Mouse (Mus musculus): ENCODE results near the gene Cacng4. TPM values are rescaled to one million over a fixed set of nuclear protein-coding genes. Genes with fewer than 3 reads are reported as not detected.

Cacng4 gene
- total RNA-seq, 2 experiments from 2014 or later, result 49.6 to 62.6 TPM

GRCm38 (mm10) chr11:107777487-107777886 is 16.9 kb downstream of the Cacng4 start:
- DNase-seq (ENCODE audit: low spot score in 2 of 2), result peak in 1 of 2 experiments; percentile 52

GRCm38 (mm10) chr11:107773312-107773711 is 21.0 kb downstream of the Cacng4 start:
- no peak for DNase-seq (ENCODE audit: low spot score in 2 of 2)

DNA sequence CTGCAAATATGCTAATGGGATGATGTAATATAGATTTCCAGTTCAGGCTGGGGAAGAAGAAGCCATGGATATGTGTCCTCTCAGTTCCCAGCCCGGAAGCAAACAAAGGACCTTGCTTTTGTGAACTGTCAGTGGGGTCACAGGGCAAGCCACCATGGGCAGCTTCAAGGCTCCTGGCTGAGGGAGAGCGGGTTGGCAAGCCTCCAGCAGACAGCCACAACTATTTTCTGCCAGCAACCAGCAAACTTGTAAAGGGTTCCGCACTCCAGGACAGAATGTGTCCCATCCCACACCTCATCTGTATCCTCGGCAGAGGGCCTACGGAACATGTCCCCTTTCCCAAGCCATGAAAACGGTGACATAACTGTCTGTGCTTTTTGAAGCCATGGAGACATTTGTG is 22.4 kb downstream of the Cacng4 start:
- no peak for DNase-seq (ENCODE audit: low spot score in 2 of 2)

DNA sequence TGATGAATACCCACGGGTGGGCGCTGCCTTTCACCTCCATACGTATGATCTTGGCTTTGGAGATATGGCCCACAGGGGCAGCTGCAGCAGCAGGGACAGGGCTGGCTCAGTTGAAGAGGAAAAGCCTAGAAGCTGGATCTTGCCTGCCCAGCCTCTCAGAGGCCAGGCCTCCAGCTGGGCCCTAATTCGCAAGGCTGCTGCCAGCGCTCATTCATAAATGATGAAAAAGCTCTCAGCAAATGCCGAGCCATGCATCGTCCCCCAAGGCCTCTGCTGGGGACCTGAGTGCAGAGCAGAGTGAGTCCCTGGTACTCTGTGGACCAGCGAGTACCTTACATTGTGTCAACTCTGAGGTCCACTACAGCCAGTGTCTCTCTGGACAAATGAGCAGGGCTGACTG is 26.0 kb downstream of the Cacng4 start:
- no peak for DNase-seq (ENCODE audit: low spot score in 2 of 2)

GRCm38 (mm10) chr11:107766932-107767331 is 27.4 kb downstream of the Cacng4 start:
- no peak for DNase-seq (ENCODE audit: low spot score in 2 of 2)

- no peak for DNase-seq (ENCODE audit: low spot score in 2 of 2)
Observed at GRCm38 (mm10) chr11:107762688-107763460, 31.5 kb downstream of the Cacng4 start.

DNA sequence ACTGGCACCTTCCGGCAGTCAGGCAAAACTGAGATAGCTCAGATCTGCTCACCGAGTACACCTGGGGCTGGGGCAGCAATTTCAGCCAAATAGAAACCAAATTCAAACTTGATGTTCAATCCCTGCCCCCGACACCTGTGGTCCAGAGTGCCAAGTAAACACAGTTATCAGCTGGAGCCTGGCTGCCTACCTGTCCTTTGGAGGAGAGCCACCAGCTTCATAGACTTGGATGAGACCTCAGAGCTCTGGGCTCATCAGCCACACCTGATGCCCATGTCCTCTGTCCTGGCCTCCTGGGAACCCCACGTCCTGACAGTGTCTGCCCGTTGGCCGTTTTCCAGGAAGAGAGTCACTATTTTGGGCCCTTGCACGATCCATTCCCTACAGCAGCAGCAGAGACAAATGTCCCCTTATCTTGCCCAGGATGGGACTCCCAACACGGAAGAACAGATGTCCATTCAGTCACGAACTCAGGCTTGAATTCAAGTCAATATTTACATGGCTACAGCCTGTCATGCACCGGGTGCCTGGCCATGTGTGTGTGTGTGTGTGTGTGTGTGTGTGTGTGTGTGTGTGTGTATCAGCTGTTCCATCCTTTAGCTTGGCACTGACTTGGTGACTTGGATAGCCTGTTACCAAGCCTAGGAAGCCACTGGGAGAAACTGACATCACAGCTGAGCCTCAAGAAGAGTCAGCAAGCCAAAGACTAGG is 32.4 kb downstream of the Cacng4 start:
- DNase-seq (ENCODE audit: low spot score in 2 of 2), result peak in 1 of 2 experiments; percentile 55

- no peak for DNase-seq (ENCODE audit: low spot score in 2 of 2)
Observed at GRCm38 (mm10) chr11:107760001-107760400, 34.4 kb downstream of the Cacng4 start.

DNA sequence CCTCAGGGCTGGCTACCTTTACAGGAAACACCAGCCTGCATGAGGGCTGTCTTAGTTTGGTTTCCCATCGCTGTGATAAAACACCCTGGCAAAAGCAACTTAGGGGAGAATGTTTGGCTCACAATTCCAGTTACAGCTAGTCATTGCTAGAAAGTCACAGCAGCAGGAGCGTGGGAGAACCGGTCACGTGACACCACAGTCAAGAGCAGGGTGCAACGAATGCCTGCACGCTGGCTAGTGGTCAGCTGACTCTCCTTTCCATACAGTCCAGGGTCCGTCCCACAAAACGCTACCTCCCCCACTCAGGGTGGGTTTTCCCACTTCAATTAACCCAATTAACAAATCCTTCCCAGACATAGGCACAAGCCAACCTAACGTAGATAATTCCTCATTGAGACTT is 34.8 kb downstream of the Cacng4 start:
- DNase-seq (ENCODE audit: low spot score in 2 of 2), result no peak

DNA sequence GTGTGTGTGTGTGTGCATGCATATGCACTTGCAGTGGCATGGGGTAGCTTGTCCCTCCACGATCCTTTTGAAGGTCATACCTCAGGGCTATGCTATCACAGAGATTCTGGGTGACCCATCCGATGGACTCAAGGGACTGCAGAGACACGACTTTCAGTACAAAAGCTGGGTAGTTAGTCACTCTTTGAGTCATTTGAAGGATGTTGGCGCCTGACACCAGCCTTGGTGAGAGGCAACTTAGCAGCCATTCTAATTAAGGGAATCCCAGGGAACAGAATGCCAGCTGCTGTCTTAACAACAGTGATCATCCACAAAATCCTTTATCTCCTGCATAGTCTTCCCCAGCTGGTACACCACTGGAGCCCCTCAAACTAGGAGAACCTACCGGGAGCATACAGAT is 45.2 kb downstream of the Cacng4 start:
- no peak for DNase-seq (ENCODE audit: low spot score in 2 of 2)

GRCm38 (mm10) chr11:107748243-107749035 is 45.9 kb downstream of the Cacng4 start:
- DNase-seq (ENCODE audit: low spot score in 2 of 2), result no peak

DNA sequence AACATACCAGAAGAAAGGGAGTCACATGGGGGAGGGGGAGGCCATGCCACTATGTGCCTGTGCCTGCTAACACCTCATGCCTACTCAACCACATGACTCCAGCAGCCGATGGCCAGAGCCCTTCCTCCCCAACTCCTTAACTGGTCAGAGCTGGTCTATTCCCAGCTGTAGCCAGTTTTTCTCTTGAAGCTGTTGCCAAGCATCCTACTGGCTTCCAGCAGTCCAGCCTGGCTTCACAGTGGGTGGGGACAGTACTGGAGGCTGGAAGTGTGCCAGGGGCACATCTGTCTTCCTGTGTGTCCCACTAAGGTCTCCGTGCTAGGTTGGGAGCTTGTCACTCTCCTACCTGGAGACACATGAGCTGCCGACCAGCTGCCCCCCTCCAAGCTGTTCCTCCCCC is 51.3 kb downstream of the Cacng4 start:
- DNase-seq (ENCODE audit: low spot score in 2 of 2), result no peak

DNA sequence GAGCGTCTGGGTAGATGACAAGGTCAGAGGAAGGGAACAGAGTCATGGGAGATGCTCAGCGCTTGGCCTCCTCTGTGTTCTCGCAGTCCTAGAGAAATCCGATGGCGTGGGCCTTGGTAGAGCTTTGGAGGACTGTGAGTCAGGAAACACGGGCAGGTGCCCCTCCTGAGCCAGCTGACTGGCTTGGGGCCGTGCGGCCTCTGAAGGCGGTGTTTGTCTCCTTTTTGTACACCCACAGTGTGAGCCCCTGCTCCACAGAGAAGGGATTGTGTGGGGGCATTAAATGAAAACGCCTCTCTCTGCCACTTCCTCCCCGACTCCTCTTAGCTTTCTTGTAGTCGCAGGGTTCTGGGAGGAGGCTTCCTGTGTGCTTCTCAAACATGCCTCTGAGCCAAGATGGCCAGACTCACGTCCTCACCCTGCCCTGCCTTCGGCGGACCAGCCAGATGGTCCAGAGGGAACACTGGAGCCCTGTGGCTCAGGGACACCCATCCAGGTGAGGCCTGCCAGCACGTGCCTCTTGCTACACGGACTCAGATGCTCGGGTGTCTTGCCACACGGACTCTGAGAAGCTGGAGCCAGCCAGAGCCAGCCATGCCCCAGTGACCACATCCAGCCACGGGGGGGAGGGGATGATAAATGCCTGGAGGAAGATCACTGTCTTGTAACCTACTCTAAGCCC is 55.8 kb downstream of the Cacng4 start:
- peak in 1 of 2 experiments; percentile 45 for DNase-seq (ENCODE audit: low spot score in 2 of 2)

GRCm38 (mm10) chr11:107737886-107738285 is 56.5 kb downstream of the Cacng4 start:
- DNase-seq (ENCODE audit: low spot score in 2 of 2), result no peak

DNA sequence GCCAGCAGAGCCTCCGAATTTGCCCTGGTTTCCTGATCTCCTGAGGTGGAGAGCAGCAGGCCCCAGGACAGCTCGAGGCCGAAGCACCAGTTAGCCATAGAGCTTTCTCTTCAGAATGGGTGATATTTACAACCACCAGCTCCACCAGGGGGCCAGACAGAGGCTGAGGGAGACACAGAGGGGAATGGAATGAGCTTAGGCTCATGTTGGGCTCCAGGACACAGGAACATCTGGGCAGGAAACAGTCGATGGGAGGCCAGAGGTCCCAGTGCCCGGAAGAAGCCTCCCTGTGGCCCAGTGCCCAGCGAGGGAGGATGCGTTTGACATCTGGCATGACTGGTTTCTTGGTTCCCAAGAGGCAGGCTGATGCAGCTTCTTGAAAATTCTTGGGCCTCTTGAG is 60.2 kb downstream of the Cacng4 start:
- DNase-seq (ENCODE audit: low spot score in 2 of 2), result no peak

DNA sequence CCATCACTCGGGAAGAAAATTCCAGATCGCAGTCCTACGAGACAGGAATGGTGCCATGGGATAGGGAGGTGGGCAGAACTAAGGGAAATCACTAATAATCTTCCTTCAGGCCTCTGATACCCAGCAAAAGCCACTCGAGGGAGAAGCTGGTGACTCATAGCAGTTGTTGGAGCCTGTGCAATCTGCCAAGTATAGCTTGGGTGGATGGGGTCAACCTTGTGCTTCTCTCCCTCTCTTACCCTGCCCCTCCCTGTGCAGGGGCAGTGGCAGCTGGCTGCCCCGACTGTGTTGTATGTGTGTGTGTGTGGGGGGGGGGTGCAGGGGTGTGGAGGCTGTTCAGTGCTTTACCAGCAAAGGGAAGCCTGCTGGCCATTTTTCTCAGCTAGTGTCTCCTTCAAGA is 62.9 kb downstream of the Cacng4 start:
- no peak for DNase-seq (ENCODE audit: low spot score in 2 of 2)

DNA sequence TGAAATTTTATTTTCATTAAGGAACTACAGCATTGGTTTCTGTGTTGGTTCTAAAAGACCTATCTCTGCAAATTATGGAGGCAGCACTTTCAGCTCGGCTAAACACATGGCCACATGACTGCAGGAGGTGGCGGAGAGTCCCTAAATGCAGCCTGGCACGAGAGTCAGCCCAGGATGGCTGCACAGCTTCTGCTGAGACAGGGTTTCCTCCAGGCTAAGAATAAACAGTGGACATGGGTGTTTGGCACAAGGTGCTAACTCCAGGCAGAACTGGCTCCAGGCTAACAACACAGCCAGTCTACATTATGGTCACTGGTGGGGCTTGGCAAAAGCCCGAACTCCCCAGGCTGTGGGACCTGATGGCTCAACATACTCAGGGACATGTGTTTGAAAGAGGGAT is 63.4 kb downstream of the Cacng4 start:
- no peak for DNase-seq (ENCODE audit: low spot score in 2 of 2)

DNA sequence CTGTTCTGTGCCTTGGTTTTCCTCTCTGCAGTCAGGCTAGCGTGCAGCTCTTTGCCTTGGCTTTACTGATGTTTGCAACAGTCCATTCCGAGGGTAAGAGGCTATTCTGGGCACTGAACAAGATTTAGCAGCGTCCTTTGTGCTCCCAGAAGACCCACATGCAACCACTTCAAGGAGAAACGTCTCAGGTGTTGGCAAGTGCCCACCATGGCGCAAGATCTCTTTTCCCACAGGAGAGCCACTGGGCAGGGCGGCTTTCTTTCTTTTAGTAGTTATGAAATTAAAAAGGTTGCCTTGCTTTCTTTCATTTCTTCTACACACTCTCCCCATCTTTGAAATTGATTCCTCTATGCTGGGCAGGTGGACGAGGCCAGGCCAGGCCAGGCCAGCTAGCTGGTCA is 65.2 kb downstream of the Cacng4 start:
- DNase-seq (ENCODE audit: low spot score in 2 of 2), result no peak

DNA sequence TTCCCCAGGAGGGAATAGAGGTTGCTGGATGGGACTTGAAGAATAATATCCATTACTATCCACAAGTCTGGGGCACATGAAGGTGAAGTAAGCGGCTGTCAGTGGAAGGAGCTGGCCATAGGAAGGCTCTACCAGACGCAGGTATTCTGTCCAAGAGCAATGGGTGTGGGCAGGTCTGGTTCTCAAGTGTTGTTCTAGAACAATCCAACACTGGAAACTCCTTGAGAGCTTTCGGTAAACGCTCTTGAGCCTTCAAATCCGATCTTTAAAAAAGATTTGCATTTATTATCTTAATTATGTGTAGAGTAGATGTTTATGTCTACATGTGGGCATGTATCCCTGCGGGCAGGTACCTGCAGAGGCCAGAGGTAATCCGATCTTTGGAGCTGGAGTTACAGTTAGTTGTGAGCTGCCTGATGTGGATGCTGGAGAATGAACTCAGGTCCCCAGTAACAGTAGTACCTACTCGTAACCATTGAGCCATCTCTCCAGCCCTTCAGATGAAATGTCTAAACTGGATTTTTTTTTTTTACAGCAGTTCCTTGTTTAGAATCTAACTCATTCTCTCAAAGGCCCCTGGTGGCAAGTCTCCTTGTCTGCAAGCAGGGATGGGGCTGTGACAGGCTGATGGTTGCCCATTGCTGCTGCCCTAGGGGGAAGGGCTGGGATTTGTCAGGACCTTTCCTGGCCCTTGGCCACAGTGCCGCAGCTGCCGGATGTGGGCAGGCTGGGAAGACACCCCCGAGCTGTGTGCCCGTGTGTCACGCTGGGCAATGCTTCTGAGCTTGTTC is 66.1 kb downstream of the Cacng4 start:
- DNase-seq (ENCODE audit: low spot score in 2 of 2), result peak; percentile 21 to 27

GRCm38 (mm10) chr11:107724603-107725002 is 69.8 kb downstream of the Cacng4 start:
- DNase-seq (ENCODE audit: low spot score in 2 of 2), result no peak
